Mouse (Mus musculus) thymus, postnatal 0 days (tissue): ENCODE results near the gene Bmi1. TPM values are rescaled to one million over a fixed set of nuclear protein-coding genes. Genes with fewer than 3 reads are reported as not detected.

Experiments used
- DNase-seq: peaks from one replicate; pipeline ENCODE4 v3.0.0-alpha.2; 2015; ENCODE audit warnings: low spot score
- polyA plus RNA-seq: library from polyadenylated mRNA; unstranded; fragments of >200 nt; fragmentation: Nextera tagmentation; extraction: Ambion mirVana; gene quantifications from 2 replicates; pipeline ENCODE4 v1.2.1, GENCODE M21; 2015

Bmi1 gene
- polyA plus RNA-seq, 1 experiment from 2014 or later = 15.7 TPM

GRCm38 (mm10) chr2:18722208-18722830, 45.5 kb downstream of the Bmi1 start:
- no peak for DNase-seq

GRCm38 (mm10) chr2:18724462-18724861, 47.6 kb downstream of the Bmi1 start:
- no peak for DNase-seq

DNA sequence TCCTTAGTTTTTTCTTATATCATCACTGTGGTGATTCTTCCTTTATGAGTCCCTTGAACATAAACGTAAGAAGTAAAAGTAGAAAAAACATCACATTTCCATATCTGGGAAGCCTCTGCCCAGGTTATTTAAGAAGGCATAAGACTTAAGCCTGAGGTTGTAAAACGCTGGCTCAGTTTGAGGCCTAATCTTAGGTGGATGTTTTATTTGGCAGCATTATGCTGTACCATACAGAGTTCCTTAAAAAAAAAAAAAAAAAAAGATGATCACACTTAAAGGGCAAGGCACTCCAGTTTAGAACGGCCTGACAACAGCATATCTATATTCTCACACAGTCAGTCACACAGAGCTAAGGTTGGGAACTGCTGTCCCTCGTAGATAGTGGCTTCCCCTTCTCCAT, 49.1 kb downstream of the Bmi1 start:
- no peak for DNase-seq

- DNase-seq = no peak
Measured at GRCm38 (mm10) chr2:18731718-18732117, 54.9 kb downstream of the Bmi1 start.

- peak; percentile 10 for DNase-seq
Measured at GRCm38 (mm10) chr2:18734394-18735127, 57.7 kb downstream of the Bmi1 start.

Other genes starting within 250 kb of the Bmi1 start
- gene Commd3, start 4.6 kb upstream of the Bmi1 start, polyA plus RNA-seq = 275 and 308 TPM in 2 replicates
- gene Spag6, start 17.0 kb downstream of the Bmi1 start, polyA plus RNA-seq = not detected in 2 replicates